Mouse (Mus musculus) limb, embryonic 14.5 days (tissue): ENCODE measurements at regions not wholly inside any gene's neighbourhood (a gene's known extent, or its start where the extent isn't known, plus 50 kb on each side); places are given as distances from the start of the nearest gene placed in this dataset.
"Not testable (repeated sequence)": the region's sequence is repeated elsewhere in the genome, so short reads cannot be mapped to it uniquely, and the experiment has no call there.

ENCODE experiments used
- ATAC-seq: fragments of 200-750 bp; cut with Nextera tagmentation; 2 replicates; pipeline ENCODE4 v1.8.0; 2017; ENCODE audit warnings: low read depth, moderate number of reproducible peaks, moderate TSS enrichment; ENCODE audit not compliant: low FRiP score
- DNase-seq: peaks from one replicate; pipeline ENCODE4 v3.0.0-alpha.2; 2015; ENCODE audit warnings: low spot score
- H3K27ac ChIP-seq: fragments of 300-500 bp; sonication (generic); replicated peaks from 2 replicates; pipeline ENCODE4 v1.5.1; 2014; ENCODE audit warnings: low read depth, mild to moderate bottlenecking, low read length, moderate library complexity, mixed read lengths
- H3K27me3 ChIP-seq: fragments of 300-500 bp; sonication (generic); 2 replicates; pipeline ENCODE4 v1.6.1; 2014; ENCODE audit warnings: low read length, mixed read lengths; ENCODE audit not compliant: control insufficient read depth, insufficient read depth
- H3K36me3 ChIP-seq: fragments of 300-500 bp; sonication (generic); 2 replicates; pipeline ENCODE4 v1.6.1; 2014; ENCODE audit warnings: mild to moderate bottlenecking, low read length, moderate library complexity, mixed read lengths; ENCODE audit not compliant: control insufficient read depth, insufficient read depth
- H3K4me1 ChIP-seq: fragments of 300-500 bp; sonication (generic); 2 replicates; pipeline ENCODE4 v1.6.1; 2014; ENCODE audit warnings: antibody characterized with exemption, low read length, mixed read lengths; ENCODE audit not compliant: control insufficient read depth, insufficient read depth
- H3K4me2 ChIP-seq: fragments of 300-500 bp; sonication (generic); replicated peaks from 2 replicates; pipeline ENCODE4 v1.6.1; 2014; ENCODE audit warnings: low read depth, mild to moderate bottlenecking, low read length, moderate library complexity; ENCODE audit not compliant: severe bottlenecking
- H3K4me3 ChIP-seq: fragments of 300-500 bp; sonication (generic); replicated peaks from 2 replicates; pipeline ENCODE4 v1.5.1; 2014; ENCODE audit warnings: low read length
- H3K9ac ChIP-seq: fragments of 300-500 bp; sonication (generic); 2 replicates; pipeline ENCODE4 v1.6.1; 2014; ENCODE audit warnings: mild to moderate bottlenecking, low read depth, low read length, moderate library complexity; ENCODE audit not compliant: severe bottlenecking
- H3K9me3 ChIP-seq: fragments of 300-500 bp; sonication (generic); 2 replicates; pipeline ENCODE4 v1.6.1; 2016; ENCODE audit warnings: low read length; ENCODE audit not compliant: control insufficient read depth
- POLR2A ChIP-seq: fragments of 200-500 bp; IDR thresholded peaks from 2 replicates; pipeline ENCODE4 v1.8.0; 2012; ENCODE audit warnings: inconsistent platforms, mild to moderate bottlenecking, moderate library complexity, borderline replicate concordance; ENCODE audit not compliant: insufficient read depth, insufficient read length; ENCODE audit errors: extremely low read depth
- WGBS: fragments of 180-500 bp; shearing (Covaris S2); extraction: QIAGEN DNeasy Blood & Tissue Kit; methylation state at CpG from one replicate; pipeline ENCODE4 v1.1.7; 2014; 5-methylcytosine and 5-hydroxymethylcytosine counted together

- H3K4me1 ChIP-seq: peaks cover 10% of the 10 kb centered on the region
- no peaks in the 10 kb centered on the region for H3K27me3 ChIP-seq
- no peaks in the 10 kb centered on the region for H3K9me3 ChIP-seq
- TF ChIP-seq POLR2A: no peak
- H3K9ac ChIP-seq: no peak overlapping the region
- no peaks in the 10 kb centered on the region for H3K36me3 ChIP-seq
- H3K27ac ChIP-seq: no peak overlapping the region
- no peak overlapping the region for H3K4me3 ChIP-seq
- DNase-seq (no peak), ATAC-seq (no peak)
- H3K4me2 ChIP-seq: no peak overlapping the region
These were observed 52.1 kb upstream of the Slc44a3 start for GRCm38 (mm10) chr3:121584317-121584716.

GRCm38 (mm10) chr3:121582711-121583110, 50.5 kb upstream of the Slc44a3 start:
- 85% methylated on average over 4 of the region's 4 CpGs for WGBS

More at GRCm38 (mm10) chr3:121582711-121583110, 50.5 kb upstream of the Slc44a3 start:
- H3K4me1 ChIP-seq, H3K9ac ChIP-seq, H3K27me3 ChIP-seq, DNase-seq, H3K36me3 ChIP-seq, H3K9me3 ChIP-seq, ATAC-seq, H3K4me3 ChIP-seq, H3K4me2 ChIP-seq, H3K27ac ChIP-seq: not testable (repeated sequence)
